Mouse (Mus musculus): ENCODE results near the gene Kidins220.

Gene Kidins220

GRCm38 (mm10) chr12:25021057-25021456 lies 46.3 kb downstream of the Kidins220 start:
- no peak for DNase-seq (ENCODE audit: inconsistent age in 2 of 2, low spot score in 1 of 2)

GRCm38 (mm10) chr12:25024862-25025545 lies 50.3 kb downstream of the Kidins220 start:
- DNase-seq (ENCODE audit: inconsistent age in 2 of 2, low spot score in 1 of 2) = no peak

- no peak for DNase-seq (ENCODE audit: inconsistent age in 2 of 2, low spot score in 1 of 2)
Measured at GRCm38 (mm10) chr12:25026308-25026707, 51.6 kb downstream of the Kidins220 start.

GRCm38 (mm10) chr12:25027416-25027815 lies 52.7 kb downstream of the Kidins220 start:
- DNase-seq (ENCODE audit: inconsistent age in 2 of 2, low spot score in 1 of 2) = peak; percentile 39 to 86

- no peak for DNase-seq (ENCODE audit: inconsistent age in 2 of 2, low spot score in 1 of 2)
Measured at GRCm38 (mm10) chr12:25033662-25034337, 59.1 kb downstream of the Kidins220 start.

- DNase-seq (ENCODE audit: inconsistent age in 2 of 2, low spot score in 1 of 2) = no peak
Measured at GRCm38 (mm10) chr12:25034338-25034953, 59.7 kb downstream of the Kidins220 start.

GRCm38 (mm10) chr12:25036024-25036423 lies 61.3 kb downstream of the Kidins220 start:
- DNase-seq (ENCODE audit: inconsistent age in 2 of 2, low spot score in 1 of 2) = no peak

GRCm38 (mm10) chr12:25037222-25037621 lies 62.5 kb downstream of the Kidins220 start:
- no peak for DNase-seq (ENCODE audit: inconsistent age in 2 of 2, low spot score in 1 of 2)

GRCm38 (mm10) chr12:25037681-25038472 lies 63.2 kb downstream of the Kidins220 start:
- DNase-seq (ENCODE audit: inconsistent age in 2 of 2, low spot score in 1 of 2) = no peak

GRCm38 (mm10) chr12:25044056-25044455 lies 69.3 kb downstream of the Kidins220 start:
- DNase-seq (ENCODE audit: inconsistent age in 2 of 2, low spot score in 1 of 2) = no peak

GRCm38 (mm10) chr12:25044579-25044978 lies 69.9 kb downstream of the Kidins220 start:
- DNase-seq (ENCODE audit: inconsistent age in 2 of 2, low spot score in 1 of 2) = no peak

- no peak for DNase-seq (ENCODE audit: inconsistent age in 2 of 2, low spot score in 1 of 2)
Measured at GRCm38 (mm10) chr12:25049253-25049652, 74.5 kb downstream of the Kidins220 start.

- DNase-seq (ENCODE audit: inconsistent age in 2 of 2, low spot score in 1 of 2) = no peak
Measured at GRCm38 (mm10) chr12:25054511-25054910, 79.8 kb downstream of the Kidins220 start.

- no peak for DNase-seq (ENCODE audit: inconsistent age in 2 of 2, low spot score in 1 of 2)
Measured at GRCm38 (mm10) chr12:25054963-25055362, 80.2 kb downstream of the Kidins220 start.

- peak; percentile 36 to 88 for DNase-seq (ENCODE audit: inconsistent age in 2 of 2, low spot score in 1 of 2)
Measured at GRCm38 (mm10) chr12:25059487-25060200, 84.9 kb downstream of the Kidins220 start.

- peak in 1 of 2 experiments; percentile 60 for DNase-seq (ENCODE audit: inconsistent age in 2 of 2, low spot score in 1 of 2)
Measured at GRCm38 (mm10) chr12:25060901-25061300, 86.2 kb downstream of the Kidins220 start.

- no peak for DNase-seq (ENCODE audit: inconsistent age in 2 of 2, low spot score in 1 of 2)
Measured at GRCm38 (mm10) chr12:25062264-25062663, 87.5 kb downstream of the Kidins220 start.

GRCm38 (mm10) chr12:25073374-25073773 lies 98.6 kb downstream of the Kidins220 start:
- no peak for DNase-seq (ENCODE audit: inconsistent age in 2 of 2, low spot score in 1 of 2)

- DNase-seq (ENCODE audit: inconsistent age in 2 of 2, low spot score in 1 of 2) = no peak
Measured at GRCm38 (mm10) chr12:25074344-25074743, 99.6 kb downstream of the Kidins220 start.

Data from adrenal gland, adult (tissue).